In the genomic region with DNA sequence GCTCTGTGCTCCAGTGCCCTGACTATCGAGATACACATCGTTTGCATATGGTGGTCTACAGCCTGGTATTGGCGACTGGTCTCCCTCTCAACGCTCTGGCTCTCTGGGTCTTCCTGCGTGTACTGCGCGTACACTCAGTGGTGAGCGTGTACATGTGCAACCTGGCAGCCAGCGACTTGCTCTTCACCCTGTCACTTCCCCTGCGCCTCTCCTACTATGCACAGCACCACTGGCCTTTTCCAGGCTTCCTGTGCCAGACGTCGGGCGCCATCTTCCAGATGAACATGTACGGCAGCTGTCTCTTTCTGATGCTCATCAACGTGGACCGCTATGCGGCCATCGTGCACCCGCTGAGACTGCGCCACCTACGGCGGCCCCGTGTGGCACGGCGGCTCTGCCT, we compare ENCODE assay signal across 8 mouse cellular contexts. TPM values are rescaled to one million over a fixed set of nuclear protein-coding genes. Genes with fewer than 3 reads are reported as not detected.
A peak's percentile ranks its signal among the peaks of the same experiment; 100 is the strongest.
DNase-seq lines count a peak whose midpoint lies in the region; ATAC-seq and TF ChIP-seq lines count a peak whose summit lies in the region.

No protein-coding gene starts in this region.

- TF ChIP-seq CTCF in gastrocnemius, adult 2 months (IDR thresholded peaks at IDR 0.05) = no peak
- TF ChIP-seq CTCF in stomach, postnatal 0 days (IDR thresholded peaks at IDR 0.05; ENCODE audit: low read depth) = no peak

- DNase-seq in gastrocnemius, adult 2 months = no peak
- no peak for DNase-seq in gastrocnemius, postnatal 4 days (ENCODE audit: low spot score in 2 of 2)
- no peak for DNase-seq in neural tube, embryonic 11.5 days (ENCODE audit: low spot score)
- DNase-seq in neural tube, embryonic 10.5 days (ENCODE audit: extremely low spot score, low spot score) = no peak
- DNase-seq in liver, embryonic 11.5 days (ENCODE audit: low spot score) = no peak
- DNase-seq in stomach, postnatal 0 days (ENCODE audit: low spot score) = no peak
- DNase-seq in spleen, adult 12 weeks (ENCODE audit: low spot score) = no peak

- no peaks in the 10 kb centered on the region for H3K27me3 ChIP-seq in neural tube, embryonic 11.5 days (ENCODE audit: control insufficient read depth, insufficient read depth, low read length)
- H3K27me3 ChIP-seq in liver, embryonic 11.5 days (replicated peaks; ENCODE audit: control insufficient read depth, insufficient read depth, low read length) = no peaks in the 10 kb centered on the region
- no peaks in the 10 kb centered on the region for H3K27me3 ChIP-seq in stomach, postnatal 0 days (ENCODE audit: control insufficient read depth, insufficient read depth, low read length)

- intact Hi-C loops in gastrocnemius, adult 2 months (cut with DNase I) = loop anchor here (5.0 kb wide), 1 partner anchor 164 kb away; no protein-coding TSS in a partner anchor

- H3K4me2 ChIP-seq in neural tube, embryonic 11.5 days (ENCODE audit: low read depth) = peak overlapping the region; percentile 72
- H3K4me2 ChIP-seq in liver, embryonic 11.5 days = peak overlapping the region; percentile 81
- H3K4me2 ChIP-seq in stomach, postnatal 0 days (replicated peaks; ENCODE audit: low read depth) = peak overlapping the region; percentile 68

- H3K4me3 ChIP-seq in gastrocnemius, adult 2 months = peak overlapping the region; percentile 73
- peak overlapping the region; percentile 36 for H3K4me3 ChIP-seq in neural tube, embryonic 11.5 days (ENCODE audit: low read depth, low read length)
- H3K4me3 ChIP-seq in liver, embryonic 11.5 days (ENCODE audit: low read depth, low read length) = peak overlapping the region; percentile 53
- H3K4me3 ChIP-seq in stomach, postnatal 0 days (ENCODE audit: low read depth, low read length) = peak overlapping the region; percentile 37

- H3K27ac ChIP-seq in gastrocnemius, adult 2 months = peak overlapping the region; percentile 71
- peak overlapping the region; percentile 83 for H3K27ac ChIP-seq in neural tube, embryonic 11.5 days (ENCODE audit: low read depth, low read length)
- peak overlapping the region; percentile 45; the same call in 1 of the 2 replicates for H3K27ac ChIP-seq in liver, embryonic 11.5 days (ENCODE audit: low read depth, low read length)
- H3K27ac ChIP-seq in stomach, postnatal 0 days (replicated peaks) = peak overlapping the region; percentile 73

- H3K9ac ChIP-seq in neural tube, embryonic 11.5 days (ENCODE audit: low read length) = peak overlapping the region; percentile 75
- H3K9ac ChIP-seq in liver, embryonic 11.5 days (ENCODE audit: low read depth, low read length) = peak overlapping the region; percentile 66
- H3K9ac ChIP-seq in stomach, postnatal 0 days (ENCODE audit: low read length) = peak overlapping the region; percentile 62

- 26% methylated on average over 25 of the region's 25 CpGs for WGBS in neural tube, embryonic 11.5 days
- 30% methylated on average over 25 of the region's 25 CpGs for WGBS in liver, embryonic 11.5 days
- WGBS in stomach, postnatal 0 days = 28% methylated on average over 25 of the region's 25 CpGs

- H3K36me3 ChIP-seq in neural tube, embryonic 11.5 days (ENCODE audit: control insufficient read depth, insufficient read depth, low read length) = no peaks in the 10 kb centered on the region
- H3K36me3 ChIP-seq in liver, embryonic 11.5 days (ENCODE audit: control insufficient read depth, insufficient read depth, low read length) = no peaks in the 10 kb centered on the region
- no peaks in the 10 kb centered on the region for H3K36me3 ChIP-seq in stomach, postnatal 0 days (ENCODE audit: control insufficient read depth, insufficient read depth, low read length)

- H3K4me1 ChIP-seq in neural tube, embryonic 11.5 days (ENCODE audit: control insufficient read depth, insufficient read depth, low read length) = peaks cover 3% of the 10 kb centered on the region; the same call in 1 of the 2 replicates
- H3K4me1 ChIP-seq in liver, embryonic 11.5 days (replicated peaks; ENCODE audit: control insufficient read depth, insufficient read depth, low read length) = peaks cover 12% of the 10 kb centered on the region
- H3K4me1 ChIP-seq in stomach, postnatal 0 days (replicated peaks; ENCODE audit: control insufficient read depth, insufficient read depth) = peaks cover 4% of the 10 kb centered on the region; the same call in 1 of the 2 replicates

- no peaks in the 10 kb centered on the region for H3K9me3 ChIP-seq in neural tube, embryonic 11.5 days (ENCODE audit: control insufficient read depth, low read length)
- no peaks in the 10 kb centered on the region for H3K9me3 ChIP-seq in liver, embryonic 11.5 days (ENCODE audit: control insufficient read depth, low read length)
- H3K9me3 ChIP-seq in stomach, postnatal 0 days (ENCODE audit: control insufficient read depth, low read length) = no peaks in the 10 kb centered on the region

- TF ChIP-seq EP300 in stomach, postnatal 0 days (optimal IDR thresholded peaks at IDR 0.05) = no peak

- ATAC-seq in neural tube, embryonic 11.5 days (ENCODE audit: insufficient read depth, low FRiP score, low TSS enrichment) = peak; percentile 48; the same call in 1 of the 2 replicates
- peak; percentile 35 for ATAC-seq in liver, embryonic 11.5 days (replicated peaks; ENCODE audit: low FRiP score)
- ATAC-seq in stomach, postnatal 0 days (ENCODE audit: low FRiP score, low TSS enrichment) = peak; percentile 11; the same call in 1 of the 2 replicates
- no peak for ATAC-seq in megakaryocyte-erythroid progenitor cell, adult 5-6 weeks (replicated peaks; ENCODE audit: low FRiP score, low TSS enrichment, poor library complexity, severe bottlenecking)

RNA-seq across cellular contexts. Expression of gene Lpar5, which starts 13.7 kb away (rescaled TPM):
- total RNA-seq in gastrocnemius, adult 2 months (2021) = not detected
- under 1 TPM; 0.20 to 0.31 TPM for total RNA-seq in gastrocnemius, postnatal 4 days (2021)
- polyA plus RNA-seq in neural tube, embryonic 11.5 days (2014; fragmentation: Nextera tagmentation; extraction: Ambion mirVana) = 0.34 and 0.57 TPM in 2 replicates
- 2.6 and 3.2 TPM in 2 replicates for polyA plus RNA-seq in liver, embryonic 11.5 days (2014; fragmentation: Nextera tagmentation; extraction: Ambion mirVana)
- 6.4 and 7.0 TPM in 2 replicates for polyA plus RNA-seq in stomach, postnatal 0 days (2015; fragmentation: Nextera tagmentation; extraction: Ambion mirVana)
- not detected in 2 replicates for total RNA-seq in megakaryocyte-erythroid progenitor cell, adult 5-6 weeks (2014; fragmentation: Nextera tagmentation)
- total RNA-seq in megakaryocyte-erythroid progenitor cell, adult 5-6 weeks (2017) = 4.3 TPM in 1 of 2 replicates, not detected in the other

RNA-seq across cellular contexts. Expression of gene Chd4, which starts 14.4 kb away (rescaled TPM):
- 10 to 100 TPM; 68.8 to 71.2 TPM for total RNA-seq in gastrocnemius, adult 2 months (2021)
- 100 to 1,000 TPM; 160 to 164 TPM for total RNA-seq in gastrocnemius, postnatal 4 days (2021)
- polyA plus RNA-seq in neural tube, embryonic 11.5 days (2014; fragmentation: Nextera tagmentation; extraction: Ambion mirVana) = 117 and 123 TPM in 2 replicates
- polyA plus RNA-seq in liver, embryonic 11.5 days (2014; fragmentation: Nextera tagmentation; extraction: Ambion mirVana) = 62.5 and 71.6 TPM in 2 replicates
- 28.1 and 36.6 TPM in 2 replicates for polyA plus RNA-seq in stomach, postnatal 0 days (2015; fragmentation: Nextera tagmentation; extraction: Ambion mirVana)
- total RNA-seq in megakaryocyte-erythroid progenitor cell, adult 5-6 weeks (2014; fragmentation: Nextera tagmentation) = 153 and 188 TPM in 2 replicates
- 438 and 492 TPM in 2 replicates for total RNA-seq in megakaryocyte-erythroid progenitor cell, adult 5-6 weeks (2017)

RNA-seq across cellular contexts. Expression of gene Acrbp, which starts 31.9 kb away (rescaled TPM):
- total RNA-seq in gastrocnemius, adult 2 months (2021) = 1 to 10 TPM; 2.4 to 4.5 TPM
- total RNA-seq in gastrocnemius, postnatal 4 days (2021) = 1 to 10 TPM; 3.9 to 4.6 TPM
- 10.9 and 11.7 TPM in 2 replicates for polyA plus RNA-seq in neural tube, embryonic 11.5 days (2014; fragmentation: Nextera tagmentation; extraction: Ambion mirVana)
- 6.0 and 7.4 TPM in 2 replicates for polyA plus RNA-seq in liver, embryonic 11.5 days (2014; fragmentation: Nextera tagmentation; extraction: Ambion mirVana)
- polyA plus RNA-seq in stomach, postnatal 0 days (2015; fragmentation: Nextera tagmentation; extraction: Ambion mirVana) = 2.5 and 2.6 TPM in 2 replicates
- total RNA-seq in megakaryocyte-erythroid progenitor cell, adult 5-6 weeks (2014; fragmentation: Nextera tagmentation) = 8.6 and 16.5 TPM in 2 replicates
- 0.95 and 8.6 TPM in 2 replicates for total RNA-seq in megakaryocyte-erythroid progenitor cell, adult 5-6 weeks (2017)

RNA-seq across cellular contexts. Expression of gene Ing4, which starts 41.8 kb away (rescaled TPM):
- total RNA-seq in gastrocnemius, adult 2 months (2021) = 10 to 100 TPM; 26.8 to 28.3 TPM
- total RNA-seq in gastrocnemius, postnatal 4 days (2021) = 10 to 100 TPM; 54.1 to 54.2 TPM
- polyA plus RNA-seq in neural tube, embryonic 11.5 days (2014; fragmentation: Nextera tagmentation; extraction: Ambion mirVana) = 130 and 132 TPM in 2 replicates
- polyA plus RNA-seq in liver, embryonic 11.5 days (2014; fragmentation: Nextera tagmentation; extraction: Ambion mirVana) = 60.0 and 63.8 TPM in 2 replicates
- polyA plus RNA-seq in stomach, postnatal 0 days (2015; fragmentation: Nextera tagmentation; extraction: Ambion mirVana) = 72.5 and 77.4 TPM in 2 replicates
- 23.6 and 45.9 TPM in 2 replicates for total RNA-seq in megakaryocyte-erythroid progenitor cell, adult 5-6 weeks (2014; fragmentation: Nextera tagmentation)
- 43.0 and 51.1 TPM in 2 replicates for total RNA-seq in megakaryocyte-erythroid progenitor cell, adult 5-6 weeks (2017)

RNA-seq across cellular contexts. Expression of gene Nop2, which starts 50.3 kb away (rescaled TPM):
- 10 to 100 TPM; 17.9 to 18.1 TPM for total RNA-seq in gastrocnemius, adult 2 months (2021)
- 10 to 100 TPM; 26.7 to 28.5 TPM for total RNA-seq in gastrocnemius, postnatal 4 days (2021)
- polyA plus RNA-seq in neural tube, embryonic 11.5 days (2014; fragmentation: Nextera tagmentation; extraction: Ambion mirVana) = 62.7 and 63.4 TPM in 2 replicates
- 114 and 125 TPM in 2 replicates for polyA plus RNA-seq in liver, embryonic 11.5 days (2014; fragmentation: Nextera tagmentation; extraction: Ambion mirVana)
- 25.0 and 26.6 TPM in 2 replicates for polyA plus RNA-seq in stomach, postnatal 0 days (2015; fragmentation: Nextera tagmentation; extraction: Ambion mirVana)
- total RNA-seq in megakaryocyte-erythroid progenitor cell, adult 5-6 weeks (2014; fragmentation: Nextera tagmentation) = 92.2 and 114 TPM in 2 replicates
- total RNA-seq in megakaryocyte-erythroid progenitor cell, adult 5-6 weeks (2017) = 108 and 125 TPM in 2 replicates
